Mouse (Mus musculus) liver, embryonic 16.5 days (tissue): ENCODE data around the gene Paics. TPM values are rescaled to one million over a fixed set of nuclear protein-coding genes. Genes with fewer than 3 reads are reported as not detected.

Source experiments
- ATAC-seq: fragments of 200-750 bp; cut with Nextera tagmentation; 2 replicates; pipeline ENCODE4 v1.8.0; 2017; ENCODE audit warnings: low read depth, mild to moderate bottlenecking, moderate number of reproducible peaks, moderate library complexity
- H3K27ac ChIP-seq: fragments of 300-500 bp; sonication (generic); 2 replicates; pipeline ENCODE4 v1.5.1; 2014; ENCODE audit warnings: mild to moderate bottlenecking, low read length
- H3K27me3 ChIP-seq: fragments of 300-500 bp; sonication (generic); 2 replicates; pipeline ENCODE4 v1.6.1; 2014; ENCODE audit warnings: low read depth, low read length, mixed read lengths; ENCODE audit not compliant: control insufficient read depth, insufficient read depth
- H3K36me3 ChIP-seq: fragments of 300-500 bp; sonication (generic); 2 replicates; pipeline ENCODE4 v1.6.1; 2014; ENCODE audit warnings: mild to moderate bottlenecking; ENCODE audit not compliant: control insufficient read depth, insufficient read depth
- H3K4me1 ChIP-seq: fragments of 300-500 bp; sonication (generic); 2 replicates; pipeline ENCODE4 v1.6.1; 2014; ENCODE audit warnings: low read depth, low read length, mixed read lengths; ENCODE audit not compliant: control insufficient read depth
- H3K4me2 ChIP-seq: fragments of 300-500 bp; sonication (generic); 2 replicates; pipeline ENCODE4 v1.6.1; 2014; ENCODE audit warnings: low read depth, low read length, mixed read lengths
- H3K4me3 ChIP-seq: fragments of 300-500 bp; sonication (generic); 2 replicates; pipeline ENCODE4 v1.5.1; 2014; ENCODE audit warnings: low read depth, mild to moderate bottlenecking, low read length
- H3K9ac ChIP-seq: fragments of 300-500 bp; sonication (generic); 2 replicates; pipeline ENCODE4 v1.6.1; 2014; ENCODE audit warnings: low read depth, low read length
- H3K9me3 ChIP-seq: fragments of 300-500 bp; sonication (generic); replicated peaks from 2 replicates; pipeline ENCODE4 v1.6.1; 2016; ENCODE audit warnings: low read length; ENCODE audit not compliant: control insufficient read depth
- WGBS: fragments of 180-500 bp; shearing (Covaris S2); extraction: QIAGEN DNeasy Blood & Tissue Kit; methylation state at CpG from one replicate; pipeline ENCODE4 v1.1.7; 2014; ENCODE audit not compliant: insufficient replicate concordance; 5-methylcytosine and 5-hydroxymethylcytosine counted together
- polyA plus RNA-seq: library from polyadenylated mRNA; unstranded; fragments of >200 nt; fragmentation: Nextera tagmentation; extraction: Ambion mirVana; gene quantifications from 2 replicates; pipeline ENCODE4 v1.2.1, GENCODE M21; 2015

Paics gene
- polyA plus RNA-seq, 1 experiment from 2014 or later = 139 TPM

DNA sequence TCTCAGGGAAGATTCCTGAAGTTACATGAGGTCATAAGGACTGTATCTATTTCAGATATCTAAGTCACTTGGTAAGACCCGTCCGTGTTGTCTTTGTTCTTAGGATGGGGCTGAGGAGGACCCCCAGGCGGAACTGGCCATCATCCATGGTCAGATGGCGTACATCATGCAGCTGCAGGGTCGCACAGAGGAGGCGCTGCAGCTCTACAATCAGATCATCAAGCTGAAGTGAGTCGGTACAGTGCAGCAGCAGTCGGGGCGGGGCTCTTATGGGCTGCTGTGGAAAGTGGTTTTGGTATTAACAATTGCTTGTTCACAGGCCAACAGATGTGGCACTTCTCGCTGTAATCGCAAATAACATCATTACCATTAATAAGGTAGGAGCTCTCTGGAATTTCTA is 32.9 kb downstream of the Paics start:
- no peak overlapping the region for H3K4me2 ChIP-seq
- peaks cover 40% of the 10 kb centered on the region for H3K36me3 ChIP-seq
- no peak overlapping the region for H3K9ac ChIP-seq
- no peak for ATAC-seq
- WGBS = 80% methylated on average over 11 of the region's 11 CpGs
- no peaks in the 10 kb centered on the region for H3K4me1 ChIP-seq
- no peak overlapping the region for H3K4me3 ChIP-seq
- no peaks in the 10 kb centered on the region for H3K9me3 ChIP-seq
- H3K27ac ChIP-seq = no peak overlapping the region
- no peaks in the 10 kb centered on the region for H3K27me3 ChIP-seq

DNA sequence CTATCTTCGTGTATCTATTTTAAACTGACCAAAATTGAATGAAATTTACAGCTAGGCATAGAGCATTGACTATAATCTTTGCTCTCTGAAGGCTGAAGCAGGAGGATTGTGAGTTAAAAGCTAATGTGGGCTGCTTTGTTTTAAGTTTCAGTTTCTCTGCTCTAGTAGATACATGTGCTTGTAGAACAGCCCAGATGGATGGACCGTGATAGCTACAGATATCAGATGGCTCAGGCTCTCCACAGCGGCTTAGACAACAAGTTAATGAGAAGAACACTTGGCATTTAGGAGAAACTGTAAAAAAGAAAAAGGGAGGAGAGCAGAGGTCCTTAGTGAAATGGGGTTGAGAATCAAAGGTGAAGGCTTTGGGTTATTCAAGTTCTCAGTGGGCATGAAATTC is 39.7 kb downstream of the Paics start:
- H3K36me3 ChIP-seq = peaks cover 53% of the 10 kb centered on the region
- no peaks in the 10 kb centered on the region for H3K27me3 ChIP-seq
- peak; percentile 62; the same call in 1 of the 2 replicates for ATAC-seq
- peaks cover 13% of the 10 kb centered on the region for H3K4me1 ChIP-seq
- no peak overlapping the region for H3K9ac ChIP-seq
- H3K27ac ChIP-seq = peak overlapping the region; percentile 59
- H3K9me3 ChIP-seq = no peaks in the 10 kb centered on the region
- peak overlapping the region; percentile 30; the same call in 1 of the 2 replicates for H3K4me2 ChIP-seq
- H3K4me3 ChIP-seq = no peak overlapping the region
- WGBS = 37% methylated on average over 3 of the region's 3 CpGs

DNA sequence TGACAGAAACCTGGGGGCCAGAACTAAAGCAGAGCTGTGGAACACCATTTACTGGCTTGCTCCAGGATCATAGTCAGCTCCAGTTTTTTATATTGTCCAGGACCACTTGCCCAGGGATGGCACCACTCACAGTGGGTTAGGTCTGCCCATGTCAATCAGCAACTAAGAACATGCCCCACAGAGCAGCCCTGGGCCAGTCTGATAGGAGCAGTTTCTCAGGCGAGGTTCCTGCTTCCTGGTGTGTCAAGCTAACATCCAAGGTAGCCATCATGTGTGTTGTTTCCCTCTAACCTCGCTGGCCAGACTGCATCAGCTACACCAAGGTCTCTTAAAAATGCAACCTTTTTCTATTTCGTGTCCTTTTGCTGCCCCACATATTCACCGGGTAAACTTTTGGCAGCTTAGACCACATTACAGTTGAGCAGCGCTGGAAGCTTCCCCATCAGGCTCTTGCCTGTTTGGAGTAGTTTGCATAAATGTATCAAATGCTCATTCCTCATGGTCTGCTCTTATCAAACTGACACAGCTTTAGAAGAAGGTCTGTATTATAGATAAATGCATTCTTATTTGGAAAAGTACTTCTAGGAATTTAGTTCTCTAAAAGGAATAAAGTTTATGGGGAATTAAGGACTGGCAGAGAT is 42.2 kb downstream of the Paics start:
- Histone ChIP-seq H3K27ac (peak overlapping the region; percentile 79), H3K9ac (no peak overlapping the region; the same call in 1 of the 2 replicates), H3K9me3 (no peaks in the 10 kb centered on the region), H3K4me3 (no peak overlapping the region), H3K27me3 (no peaks in the 10 kb centered on the region), H3K36me3 (peaks cover 73% of the 10 kb centered on the region), H3K4me2 (0 out of 2 replicates have a peak overlapping the region, but pooled peaks have one; percentile 17), H3K4me1 (peaks cover 13% of the 10 kb centered on the region)
- ATAC-seq = peak; percentile 89
- 57% methylated on average over 5 of the region's 5 CpGs for WGBS

DNA sequence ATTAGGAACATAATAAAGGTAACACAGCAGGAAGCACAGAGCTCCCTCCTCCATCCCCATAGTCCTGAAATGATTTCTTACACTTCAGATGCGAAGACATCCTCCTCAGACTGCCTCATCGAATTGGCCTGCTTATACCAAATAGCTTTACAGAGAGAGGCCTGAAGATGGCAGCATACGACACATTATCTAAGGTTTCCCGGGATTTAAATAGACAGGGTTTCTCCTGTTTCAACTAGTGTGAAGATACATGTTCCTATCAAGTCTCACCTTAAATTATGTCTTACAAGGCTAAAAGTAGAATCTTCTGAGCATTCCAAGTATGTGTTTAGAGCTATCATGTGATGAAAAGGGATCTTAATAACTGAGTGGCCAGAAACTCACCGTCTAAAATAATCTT is 47.3 kb downstream of the Paics start:
- H3K9me3 ChIP-seq = no peaks in the 10 kb centered on the region
- no peak overlapping the region for H3K4me3 ChIP-seq
- no peak overlapping the region for H3K27ac ChIP-seq
- ATAC-seq = no peak
- no peak overlapping the region for H3K9ac ChIP-seq
- peaks cover 46% of the 10 kb centered on the region for H3K36me3 ChIP-seq
- 65% methylated on average over 5 of the region's 5 CpGs for WGBS
- no peak overlapping the region for H3K4me2 ChIP-seq
- no peaks in the 10 kb centered on the region for H3K4me1 ChIP-seq
- no peaks in the 10 kb centered on the region for H3K27me3 ChIP-seq

DNA sequence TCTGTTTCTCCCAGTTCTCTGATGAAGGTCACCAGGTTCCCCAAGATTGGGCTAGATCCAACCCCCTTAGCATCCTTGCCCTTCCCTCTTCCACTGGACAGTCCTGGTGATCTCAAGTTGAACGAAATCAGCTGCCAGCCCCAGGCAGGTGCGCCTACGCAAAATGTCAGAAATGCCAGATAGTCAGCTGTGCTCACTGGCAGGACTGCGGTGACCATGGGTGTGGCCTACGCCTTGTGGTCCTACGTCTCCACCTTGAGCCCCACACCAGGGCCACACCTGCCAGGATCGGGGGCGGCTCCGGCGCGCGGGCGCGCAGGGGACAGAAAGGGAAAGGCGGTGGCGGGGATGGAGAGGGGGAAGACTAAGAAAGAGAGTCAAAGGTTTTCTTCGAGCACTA is 50.1 kb downstream of the Paics start:
- Histone ChIP-seq H3K9me3 (no peaks in the 10 kb centered on the region), H3K36me3 (peaks cover 22% of the 10 kb centered on the region), H3K9ac (no peak overlapping the region), H3K27ac (no peak overlapping the region), H3K27me3 (no peaks in the 10 kb centered on the region), H3K4me2 (no peak overlapping the region), H3K4me1 (no peaks in the 10 kb centered on the region), H3K4me3 (no peak overlapping the region)
- 84% methylated on average over 17 of the region's 17 CpGs for WGBS
- ATAC-seq = no peak

DNA sequence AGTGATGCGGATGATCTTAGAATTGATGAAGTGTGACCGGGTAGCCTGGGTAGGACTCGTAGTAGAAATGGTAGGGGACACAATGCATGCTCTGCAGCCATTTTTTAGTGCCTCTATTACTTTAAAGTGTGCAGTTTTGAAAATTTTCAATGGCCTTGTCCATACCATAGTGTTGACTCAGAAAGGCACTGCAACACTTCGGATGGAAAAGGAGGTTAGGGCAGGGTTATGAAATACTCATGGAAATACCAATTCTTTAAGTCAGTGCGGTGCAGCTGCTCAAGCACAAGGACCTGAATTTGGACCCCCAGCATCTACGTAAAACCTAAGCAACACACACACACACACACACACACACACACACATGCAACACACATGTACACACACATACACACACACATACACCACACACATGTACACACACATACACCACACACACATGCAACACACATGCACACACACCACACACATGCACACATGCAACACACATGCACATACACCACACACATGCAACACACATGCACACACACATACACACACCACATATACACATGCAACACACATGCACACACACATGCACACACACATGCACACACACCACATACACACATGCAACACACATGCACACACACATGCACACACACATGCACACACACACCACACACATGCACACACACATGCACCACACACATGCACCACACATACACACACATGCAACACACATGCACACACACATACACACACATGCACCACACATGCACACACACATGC is 53.1 kb downstream of the Paics start, which contains the start of gene Arl9:
Gene Arl9 (plus strand): TSS at position 5 of the 771 bp plus-strand sequence.
- Histone ChIP-seq H3K4me2 (no peak within 1 kb of the TSS), H3K9ac (no peak within 1 kb of the TSS), H3K27me3 (no peaks in the 10 kb centered on the region), H3K27ac (no peak within 1 kb of the TSS), H3K4me1 (no peaks in the 10 kb centered on the region), H3K9me3 (no peaks in the 10 kb centered on the region), H3K36me3 (peaks cover 5% of the 10 kb centered on the region), H3K4me3 (no peak within 1 kb of the TSS)
- WGBS = 81% methylated on average over 6 of the region's 6 CpGs
- no peak for ATAC-seq

DNA sequence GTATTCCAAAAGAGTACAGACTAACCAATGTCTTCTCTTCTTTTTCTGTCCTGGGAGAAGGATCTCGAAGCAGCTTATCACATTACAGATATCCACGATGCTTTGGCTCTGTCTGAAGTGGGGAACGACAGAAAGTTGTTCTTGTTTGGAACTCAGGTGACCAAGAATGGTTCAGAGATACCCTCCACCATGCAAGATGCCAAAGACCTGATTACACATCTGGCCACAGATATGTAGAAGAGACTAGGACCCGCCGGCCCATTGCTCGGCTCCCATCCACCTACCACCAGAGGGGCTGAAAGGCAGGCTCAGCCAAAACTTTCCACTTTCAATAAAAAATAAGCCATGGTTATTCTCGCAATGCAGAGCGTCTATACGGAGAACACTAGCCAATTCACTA is 59.2 kb downstream of the Paics start:
- no peak overlapping the region for H3K27ac ChIP-seq
- H3K4me1 ChIP-seq = peaks cover 4% of the 10 kb centered on the region
- WGBS = 52% methylated on average over 9 of the region's 9 CpGs
- peak; percentile 41 for ATAC-seq
- H3K4me3 ChIP-seq = no peak overlapping the region
- H3K9me3 ChIP-seq = no peaks in the 10 kb centered on the region
- no peak overlapping the region for H3K4me2 ChIP-seq
- H3K36me3 ChIP-seq = no peaks in the 10 kb centered on the region
- no peak overlapping the region for H3K9ac ChIP-seq
- no peaks in the 10 kb centered on the region for H3K27me3 ChIP-seq

DNA sequence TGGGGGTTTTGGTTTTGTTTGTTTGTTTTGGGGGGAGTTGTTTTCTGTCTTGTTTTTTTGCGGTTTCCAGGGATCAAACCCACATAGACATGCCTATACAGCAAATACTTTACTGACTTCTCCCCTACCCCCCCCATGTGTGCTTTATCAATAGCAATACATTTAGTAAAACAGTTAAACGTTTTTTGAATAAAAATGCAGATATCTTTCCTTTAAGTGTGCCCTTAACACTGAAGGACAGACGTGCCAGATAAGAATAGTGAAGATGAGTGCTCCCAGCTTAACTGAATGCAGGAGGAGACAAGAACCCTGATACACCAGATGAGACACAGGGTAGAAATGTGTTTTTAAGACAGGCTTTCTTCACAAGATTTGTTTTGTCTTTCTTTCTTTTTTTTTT is 60.0 kb downstream of the Paics start:
- Histone ChIP-seq H3K27ac (0 out of 2 replicates have a peak overlapping the region, but pooled peaks have one; percentile 37), H3K36me3 (no peaks in the 10 kb centered on the region), H3K4me1 (peaks cover 10% of the 10 kb centered on the region), H3K4me3 (no peak overlapping the region), H3K9me3 (no peaks in the 10 kb centered on the region), H3K4me2 (no peak overlapping the region), H3K27me3 (no peaks in the 10 kb centered on the region), H3K9ac (no peak overlapping the region)
- 31% methylated on average over 3 of the region's 3 CpGs for WGBS
- ATAC-seq = peak; percentile 55

DNA sequence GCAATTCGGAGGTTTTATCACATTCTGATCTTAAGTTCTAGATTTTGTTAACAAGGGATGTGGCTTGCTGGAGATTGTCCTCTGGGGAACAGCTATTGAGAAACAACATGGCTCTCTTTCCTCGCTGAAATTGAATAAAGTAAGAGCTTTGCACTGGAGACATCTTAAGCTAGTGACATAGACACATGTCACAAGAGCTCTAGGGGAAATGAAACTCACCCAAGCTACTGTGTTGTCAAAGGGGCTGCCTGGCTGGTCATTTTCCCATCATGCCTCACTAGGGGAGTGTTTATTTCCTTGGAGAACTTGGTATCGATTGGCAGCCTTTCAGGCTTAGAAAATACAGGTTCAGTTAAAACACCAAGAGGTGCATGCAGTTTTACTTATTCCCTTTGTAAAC is 62.1 kb downstream of the Paics start:
- H3K27me3 ChIP-seq = no peaks in the 10 kb centered on the region
- H3K36me3 ChIP-seq = no peaks in the 10 kb centered on the region
- no peak for ATAC-seq
- no peak overlapping the region for H3K4me3 ChIP-seq
- H3K4me1 ChIP-seq = peaks cover 12% of the 10 kb centered on the region
- no peak overlapping the region for H3K27ac ChIP-seq
- no peak overlapping the region for H3K4me2 ChIP-seq
- WGBS = 54% methylated on average over 3 of the region's 3 CpGs
- no peak overlapping the region for H3K9ac ChIP-seq
- H3K9me3 ChIP-seq = no peaks in the 10 kb centered on the region
